8 mouse cellular contexts compared by ENCODE assay signal in the genomic region with DNA sequence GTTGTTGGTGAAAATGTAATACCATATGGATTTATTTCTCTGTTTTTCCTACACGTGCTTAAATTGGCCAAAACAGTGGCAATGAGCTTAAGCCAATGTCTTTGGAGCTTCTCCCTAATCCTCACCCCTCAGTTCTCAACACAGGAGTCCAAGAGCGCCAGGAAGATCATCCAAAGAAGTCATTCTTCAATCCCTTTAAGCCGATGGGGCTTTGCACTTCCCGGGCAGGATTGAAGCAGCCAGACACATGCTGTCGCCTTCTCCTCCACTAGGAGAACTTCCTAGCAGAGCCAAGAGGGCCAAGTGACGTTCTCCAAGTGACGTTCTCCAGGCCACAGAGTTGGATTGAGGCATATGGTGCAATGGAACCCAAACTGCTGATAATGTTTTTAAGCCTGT.
A peak's percentile ranks its signal among the peaks of the same experiment; 100 is the strongest.
DNase-seq lines count a peak whose midpoint lies in the region; ATAC-seq lines count a peak whose summit lies in the region.

No protein-coding gene starts in this region.

- H3K9me3 ChIP-seq in heart, embryonic 14.5 days (ENCODE audit: control insufficient read depth, low read length): no peaks in the 10 kb centered on the region

- no peak for DNase-seq in cerebellum, adult 11-12 months
- peak; percentile 19 for DNase-seq in right cerebral cortex, postnatal 4 days
- DNase-seq in right cerebral cortex, postnatal 14 days: no peak
- DNase-seq in lung, postnatal 10 days: peak; percentile 53
- no peak for DNase-seq in spleen, adult 12 weeks (ENCODE audit: low spot score)
- DNase-seq in ovary, postnatal 10 days (ENCODE audit: low spot score): no peak

- peak; percentile 57; the same call in 1 of the 2 replicates for ATAC-seq in cerebellum, adult (ENCODE audit: insufficient number of reproducible peaks, low FRiP score, low TSS enrichment)
- ATAC-seq in heart, embryonic 14.5 days (ENCODE audit: insufficient number of reproducible peaks, insufficient read depth, low FRiP score, low read depth): peak; percentile 46; the same call in 1 of the 2 replicates

- no peaks in the 10 kb centered on the region for H3K27me3 ChIP-seq in heart, embryonic 14.5 days (ENCODE audit: control insufficient read depth, insufficient read depth, low read length)

- 26% methylated on average over 7 of the region's 7 CpGs for WGBS in heart, embryonic 14.5 days

- peaks cover 14% of the 10 kb centered on the region in 2 experiments for H3K4me1 ChIP-seq in heart, embryonic 14.5 days (ENCODE audit: control insufficient read depth in 2 of 2, insufficient read depth in 2 of 2, low read length in 2 of 2)

- 0 out of 2 replicates have a peak overlapping the region, but pooled peaks have one; percentile 24 for H3K4me2 ChIP-seq in heart, embryonic 14.5 days (ENCODE audit: low read length)

- H3K27ac ChIP-seq in heart, embryonic 14.5 days (replicated peaks in 1 of 2; ENCODE audit: control insufficient read depth in 1 of 2, insufficient read depth in 1 of 2, low read depth in 2 of 2, low read length in 2 of 2): peak overlapping the region in 1 of 2 experiments; percentile 26; a peak in 2 of 4 replicates

- no peak overlapping the region for H3K4me3 ChIP-seq in heart, embryonic 14.5 days (ENCODE audit: control insufficient read depth in 1 of 2, insufficient read depth in 1 of 2, low read depth in 1 of 2, low read length in 2 of 2)

- H3K36me3 ChIP-seq in heart, embryonic 14.5 days (ENCODE audit: control insufficient read depth, insufficient read depth, low read length): no peaks in the 10 kb centered on the region

- H3K9ac ChIP-seq in heart, embryonic 14.5 days (ENCODE audit: low read length): no peak overlapping the region

Comparison
In these comparisons a context has a peak if more than half of its experiments do, and no peak if none do; other contexts are left out.
1. DNase-seq: peak in right cerebral cortex, postnatal 4 days (single experiment) and lung, postnatal 10 days (single experiment); none in cerebellum, adult 11-12 months (single experiment), right cerebral cortex, postnatal 14 days (single experiment), spleen, adult 12 weeks (single experiment) and ovary, postnatal 10 days (single experiment).